Mouse (Mus musculus) forebrain, embryonic 12.5 days (tissue): ENCODE results near the gene Syngr2. TPM values are rescaled to one million over a fixed set of nuclear protein-coding genes. Genes with fewer than 3 reads are reported as not detected.

Source experiments
- ATAC-seq: fragments of 200-750 bp; cut with Nextera tagmentation; 2 replicates; pipeline ENCODE4 v1.8.0; 2017; ENCODE audit warnings: moderate TSS enrichment; ENCODE audit not compliant: low FRiP score
- H3K27ac ChIP-seq: fragments of 300-500 bp; sonication (generic); 2 replicates; pipeline ENCODE4 v1.5.1; 2016; ENCODE audit warnings: mild to moderate bottlenecking
- H3K27me3 ChIP-seq: fragments of 300-500 bp; sonication (generic); 2 replicates; pipeline ENCODE4 v1.6.1; 2016; ENCODE audit warnings: mild to moderate bottlenecking
- H3K36me3 ChIP-seq: fragments of 300-500 bp; sonication (generic); replicated peaks from 2 replicates; pipeline ENCODE4 v1.6.1; 2016; ENCODE audit warnings: mild to moderate bottlenecking
- H3K4me1 ChIP-seq: fragments of 300-500 bp; sonication (generic); 2 replicates; pipeline ENCODE4 v1.6.1; 2016
- H3K4me2 ChIP-seq: fragments of 300-500 bp; sonication (generic); 2 replicates; pipeline ENCODE4 v1.6.1; 2016; ENCODE audit warnings: mild to moderate bottlenecking, moderate library complexity
- H3K4me3 ChIP-seq: fragments of 300-500 bp; sonication (generic); replicated peaks from 2 replicates; pipeline ENCODE4 v1.5.1; 2016; ENCODE audit warnings: mild to moderate bottlenecking
- H3K9ac ChIP-seq: fragments of 300-500 bp; sonication (generic); 2 replicates; pipeline ENCODE4 v1.6.1; 2016; ENCODE audit warnings: mild to moderate bottlenecking
- H3K9me3 ChIP-seq: fragments of 300-500 bp; sonication (generic); 2 replicates; pipeline ENCODE4 v1.6.1; 2016
- WGBS: fragments of 180-500 bp; shearing (Covaris S2); methylation state at CpG from one replicate; pipeline ENCODE4 v1.1.7; 2016; 5-methylcytosine and 5-hydroxymethylcytosine counted together
- polyA plus RNA-seq: library from polyadenylated mRNA; unstranded; fragments of >200 nt; fragmentation: Nextera tagmentation; extraction: Ambion mirVana; gene quantifications from 2 replicates; pipeline ENCODE4 v1.2.1, GENCODE M21; 2016

The Syngr2 gene
- polyA plus RNA-seq = 20.6 and 25.5 TPM in 2 replicates

GRCm38 (mm10) chr11:117809407-117810311 lies at the start of gene Syngr2, which contains the start of gene Gm20708:
Gene Syngr2 (plus strand): TSS chr11:117809668.
Gene Gm20708 (plus strand): TSS chr11:117809668.
- Histone ChIP-seq H3K27me3 (peaks cover 8% of the 10 kb centered on the region; the same call in 1 of the 2 replicates), H3K27ac (0 out of 2 replicates have a peak within 1 kb of the TSS, but pooled peaks have one; percentile 31), H3K9me3 (no peaks in the 10 kb centered on the region), H3K36me3 (peaks cover 27% of the 10 kb centered on the region), H3K4me1 (peaks cover 19% of the 10 kb centered on the region), H3K4me2 (peak within 1 kb of the TSS; percentile 85), H3K9ac (peak within 1 kb of the TSS; percentile 69), H3K4me3 (peak within 1 kb of the TSS; percentile 70)
- under 1% methylated on average over 62 of the region's 75 CpGs for WGBS
- peak; percentile 70 for ATAC-seq

GRCm38 (mm10) chr11:117760374-117761119 lies 48.9 kb upstream of the Syngr2 start:
- 94% methylated on average over 26 of the region's 26 CpGs for WGBS

DNA sequence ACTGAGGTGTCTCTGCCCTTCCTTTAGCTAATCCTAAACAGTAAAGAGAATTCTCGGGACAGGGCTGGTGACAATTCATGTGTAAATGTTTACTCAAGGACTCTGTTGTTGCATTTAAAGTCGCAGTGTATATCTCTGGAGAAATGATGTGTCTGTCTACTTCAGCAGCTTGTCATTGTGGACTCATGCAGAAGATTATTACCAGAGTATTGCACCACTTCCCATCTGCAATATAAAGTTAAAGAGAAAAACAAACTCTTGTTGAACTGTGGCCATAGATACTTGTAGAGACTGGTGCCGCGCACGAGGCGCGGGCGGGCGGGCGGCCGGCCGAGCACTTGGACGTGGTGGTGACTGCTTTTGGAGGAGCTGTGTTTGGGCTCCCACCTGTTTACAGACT lies 47.7 kb upstream of the Syngr2 start:
- Histone ChIP-seq H3K27me3 (no peaks in the 10 kb centered on the region), H3K4me2 (no peak overlapping the region), H3K27ac (no peak overlapping the region), H3K36me3 (peaks cover 75% of the 10 kb centered on the region), H3K9ac (no peak overlapping the region), H3K4me3 (no peak overlapping the region), H3K9me3 (no peaks in the 10 kb centered on the region), H3K4me1 (no peaks in the 10 kb centered on the region)
- no peak for ATAC-seq
- WGBS = 91% methylated on average over 13 of the region's 13 CpGs

More at GRCm38 (mm10) chr11:117760374-117761119, 48.9 kb upstream of the Syngr2 start:
- Histone ChIP-seq H3K27ac (no peak overlapping the region; the same call in 1 of the 2 replicates), H3K9ac (no peak overlapping the region), H3K9me3 (no peaks in the 10 kb centered on the region), H3K4me2 (no peak overlapping the region), H3K27me3 (no peaks in the 10 kb centered on the region), H3K36me3 (peaks cover 88% of the 10 kb centered on the region), H3K4me1 (no peaks in the 10 kb centered on the region), H3K4me3 (no peak overlapping the region)
- no peak for ATAC-seq

DNA sequence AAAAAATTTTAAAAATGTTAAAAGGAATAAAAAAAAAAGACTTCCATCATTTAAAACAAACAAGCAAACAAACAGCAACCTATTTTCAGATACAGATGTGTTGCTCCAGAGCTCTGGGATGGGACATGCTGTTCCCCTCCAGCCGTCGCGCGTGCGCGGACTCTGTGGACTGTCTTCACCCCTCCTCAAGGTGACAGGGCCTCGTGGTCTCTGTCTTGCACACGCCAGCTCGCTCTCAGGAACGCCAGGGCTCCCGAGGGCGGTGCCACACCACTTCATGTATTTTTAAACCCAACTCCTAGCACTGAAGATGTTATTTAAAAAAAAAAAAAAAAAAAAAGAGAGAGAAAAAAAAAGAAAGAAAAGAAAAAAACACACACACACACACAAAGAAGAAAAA lies 47.2 kb upstream of the Syngr2 start:
- Histone ChIP-seq H3K4me3 (no peak overlapping the region), H3K9ac (no peak overlapping the region), H3K27ac (no peak overlapping the region), H3K9me3 (no peaks in the 10 kb centered on the region), H3K36me3 (peaks cover 71% of the 10 kb centered on the region), H3K4me1 (no peaks in the 10 kb centered on the region), H3K27me3 (no peaks in the 10 kb centered on the region), H3K4me2 (no peak overlapping the region)
- ATAC-seq = no peak
- WGBS = 94% methylated on average over 12 of the region's 12 CpGs

- no peak for ATAC-seq
- WGBS = 91% methylated on average over 9 of the region's 9 CpGs
- Histone ChIP-seq H3K27me3 (no peaks in the 10 kb centered on the region), H3K4me1 (peaks cover 1% of the 10 kb centered on the region), H3K4me2 (no peak overlapping the region), H3K27ac (no peak overlapping the region), H3K36me3 (peaks cover 50% of the 10 kb centered on the region), H3K4me3 (no peak overlapping the region), H3K9ac (no peak overlapping the region), H3K9me3 (no peaks in the 10 kb centered on the region)
These were observed 45.1 kb upstream of the Syngr2 start for GRCm38 (mm10) chr11:117764319-117764718.

DNA sequence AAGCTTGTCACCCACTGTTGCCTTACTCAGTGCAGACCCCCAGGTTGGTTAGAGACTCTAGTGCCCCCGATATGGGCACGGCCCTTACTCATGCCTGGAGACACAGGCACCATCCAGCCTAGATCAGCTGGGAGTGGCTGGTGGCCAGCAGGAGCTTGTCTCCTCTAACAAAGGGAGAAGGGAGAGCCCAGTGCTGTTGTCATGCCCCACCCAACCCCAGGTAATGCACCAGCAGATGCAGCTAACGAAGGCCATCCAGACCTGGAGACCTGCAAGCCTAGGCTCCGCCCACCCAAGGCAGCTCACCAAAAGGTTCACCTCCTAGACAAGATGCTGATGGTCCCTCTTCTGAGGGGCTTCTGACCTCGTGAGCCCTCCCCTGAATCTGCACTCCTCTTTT lies 44.1 kb upstream of the Syngr2 start:
- Histone ChIP-seq H3K4me2 (no peak overlapping the region), H3K9ac (no peak overlapping the region), H3K4me1 (peaks cover 12% of the 10 kb centered on the region), H3K27me3 (no peaks in the 10 kb centered on the region), H3K9me3 (no peaks in the 10 kb centered on the region), H3K4me3 (no peak overlapping the region), H3K36me3 (peaks cover 42% of the 10 kb centered on the region), H3K27ac (no peak overlapping the region)
- WGBS = 86% methylated on average over 5 of the region's 5 CpGs
- ATAC-seq = no peak

DNA sequence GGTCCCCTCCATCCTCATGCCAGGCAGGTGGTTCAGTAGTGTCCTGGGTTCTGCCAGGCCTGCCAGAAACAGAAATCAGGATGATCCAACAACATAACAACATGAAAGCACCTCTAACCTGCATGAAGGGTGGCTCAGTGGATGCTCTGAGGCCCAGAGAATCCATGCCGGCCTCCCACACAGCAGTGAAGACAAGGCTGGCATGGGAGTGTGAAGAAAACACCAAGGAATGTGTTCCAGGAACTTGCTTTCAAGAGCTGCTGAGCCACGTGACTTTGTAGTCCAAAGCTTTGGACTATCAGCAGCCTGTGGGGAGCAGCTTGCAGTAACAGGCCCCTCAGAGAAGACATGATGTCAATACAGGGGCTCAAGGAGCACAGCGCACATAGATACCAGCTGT lies 43.2 kb upstream of the Syngr2 start:
- 89% methylated on average over 3 of the region's 3 CpGs for WGBS
- H3K9me3 ChIP-seq = no peaks in the 10 kb centered on the region
- H3K9ac ChIP-seq = no peak overlapping the region
- peaks cover 12% of the 10 kb centered on the region for H3K4me1 ChIP-seq
- ATAC-seq = no peak
- no peaks in the 10 kb centered on the region for H3K27me3 ChIP-seq
- H3K4me3 ChIP-seq = no peak overlapping the region
- no peak overlapping the region for H3K27ac ChIP-seq
- H3K36me3 ChIP-seq = peaks cover 33% of the 10 kb centered on the region
- H3K4me2 ChIP-seq = no peak overlapping the region

GRCm38 (mm10) chr11:117768725-117769682 lies 40.5 kb upstream of the Syngr2 start:
- peaks cover 12% of the 10 kb centered on the region for H3K36me3 ChIP-seq
- H3K9me3 ChIP-seq = no peaks in the 10 kb centered on the region
- 82% methylated on average over 20 of the region's 20 CpGs for WGBS
- peaks cover 12% of the 10 kb centered on the region for H3K4me1 ChIP-seq
- no peak overlapping the region for H3K27ac ChIP-seq
- no peak for ATAC-seq
- H3K27me3 ChIP-seq = no peaks in the 10 kb centered on the region
- H3K4me2 ChIP-seq = no peak overlapping the region
- H3K4me3 ChIP-seq = no peak overlapping the region
- H3K9ac ChIP-seq = no peak overlapping the region

DNA sequence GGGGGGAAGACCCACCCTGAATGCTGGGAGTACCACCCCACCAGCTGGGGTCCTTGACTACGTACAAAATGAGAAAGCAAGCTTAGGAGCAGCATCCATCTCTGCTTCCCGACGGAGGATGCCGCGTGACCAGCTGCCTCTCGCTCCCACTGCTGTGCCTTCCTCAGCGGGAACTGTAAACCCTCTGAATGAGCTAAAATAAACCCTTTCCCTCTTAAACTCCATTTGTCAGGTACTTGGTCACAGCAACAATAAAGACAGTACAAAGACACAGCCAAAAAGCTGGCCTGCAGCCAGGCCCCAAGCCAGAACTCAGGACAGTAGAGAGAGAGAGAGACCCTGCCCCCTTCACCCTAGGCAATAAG lies 39.8 kb upstream of the Syngr2 start:
- 65% methylated on average over 7 of the region's 7 CpGs for WGBS
- Histone ChIP-seq H3K9ac (no peak overlapping the region), H3K27me3 (no peaks in the 10 kb centered on the region), H3K9me3 (no peaks in the 10 kb centered on the region), H3K4me1 (peaks cover 12% of the 10 kb centered on the region), H3K36me3 (peaks cover 5% of the 10 kb centered on the region), H3K4me3 (no peak overlapping the region), H3K27ac (peak overlapping the region; percentile 56; the same call in 1 of the 2 replicates), H3K4me2 (no peak overlapping the region)
- ATAC-seq = no peak

DNA sequence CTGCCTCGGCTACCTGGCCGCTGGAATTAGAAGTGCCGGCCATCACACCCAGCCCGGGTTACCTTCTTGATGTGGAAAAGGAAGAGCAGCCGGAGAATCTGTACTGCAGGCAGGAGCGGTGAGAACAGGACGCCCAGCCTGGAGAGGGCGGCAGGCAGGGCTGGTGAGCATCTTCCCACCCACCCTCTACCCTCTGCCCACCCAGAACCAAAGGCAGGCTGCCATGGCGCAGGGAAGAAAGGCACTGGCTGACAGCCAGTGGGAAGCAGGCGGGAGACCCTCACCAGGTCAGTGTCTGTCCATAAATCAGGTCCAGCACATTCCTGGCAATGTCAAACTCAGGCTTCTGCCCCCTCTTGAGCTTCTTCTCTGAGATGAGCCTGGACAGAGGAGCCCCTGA lies 39.1 kb upstream of the Syngr2 start:
- no peaks in the 10 kb centered on the region for H3K9me3 ChIP-seq
- no peak for ATAC-seq
- 94% methylated on average over 10 of the region's 10 CpGs for WGBS
- peaks cover 2% of the 10 kb centered on the region; the same call in 1 of the 2 replicates for H3K36me3 ChIP-seq
- H3K4me3 ChIP-seq = no peak overlapping the region
- peaks cover 12% of the 10 kb centered on the region for H3K4me1 ChIP-seq
- H3K4me2 ChIP-seq = no peak overlapping the region
- H3K27me3 ChIP-seq = no peaks in the 10 kb centered on the region
- no peak overlapping the region for H3K27ac ChIP-seq
- no peak overlapping the region for H3K9ac ChIP-seq

DNA sequence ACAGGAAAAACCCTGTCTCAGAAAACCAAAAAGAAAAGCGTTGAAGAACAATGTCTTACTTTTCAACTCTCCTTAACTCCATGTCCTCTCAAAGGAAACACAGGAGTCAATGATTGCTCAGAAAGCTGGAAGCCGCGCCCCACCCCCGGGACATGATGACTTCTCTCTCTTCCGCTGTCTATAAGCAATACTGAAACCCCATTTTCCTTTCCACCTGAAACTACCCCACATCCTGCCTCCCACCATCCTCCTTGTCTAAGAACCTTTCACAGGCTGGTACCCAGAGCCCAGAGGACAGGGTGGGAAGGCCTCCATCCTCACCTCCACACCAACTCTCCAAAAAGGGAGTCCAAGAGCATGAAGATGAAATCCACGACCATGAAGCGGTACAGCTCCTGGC lies 37.1 kb upstream of the Syngr2 start:
- H3K36me3 ChIP-seq = 0 out of 2 replicates have a peak, but pooled peaks cover 2% of the 10 kb centered on the region
- H3K9me3 ChIP-seq = no peaks in the 10 kb centered on the region
- H3K9ac ChIP-seq = no peak overlapping the region
- H3K27ac ChIP-seq = no peak overlapping the region
- H3K4me3 ChIP-seq = no peak overlapping the region
- peaks cover 12% of the 10 kb centered on the region for H3K4me1 ChIP-seq
- no peak overlapping the region for H3K4me2 ChIP-seq
- no peak for ATAC-seq
- no peaks in the 10 kb centered on the region for H3K27me3 ChIP-seq
- 92% methylated on average over 7 of the region's 7 CpGs for WGBS
